Mouse (Mus musculus) midbrain, embryonic 11.5 days (tissue): ENCODE results near the gene Egfr. TPM values are rescaled to one million over a fixed set of nuclear protein-coding genes. Genes with fewer than 3 reads are reported as not detected.

ENCODE experiments used
- ATAC-seq: fragments of 200-750 bp; cut with Nextera tagmentation; 2 replicates; pipeline ENCODE4 v1.8.0; 2017; ENCODE audit warnings: moderate TSS enrichment, moderate library complexity; ENCODE audit not compliant: low FRiP score
- DNase-seq: peaks from one replicate; pipeline ENCODE4 v3.0.0; 2015; ENCODE audit warnings: low spot score; ENCODE audit errors: missing footprints
- H3K27ac ChIP-seq: fragments of 300-500 bp; sonication (generic); 2 replicates; pipeline ENCODE4 v1.5.1; 2014; ENCODE audit warnings: low read depth, low read length
- H3K27me3 ChIP-seq: fragments of 300-500 bp; sonication (generic); 2 replicates; pipeline ENCODE4 v1.6.1; 2014; ENCODE audit warnings: mild to moderate bottlenecking, low read length, moderate library complexity, mixed read lengths; ENCODE audit not compliant: control insufficient read depth, insufficient read depth
- H3K36me3 ChIP-seq: fragments of 300-500 bp; sonication (generic); 2 replicates; pipeline ENCODE4 v1.6.1; 2014; ENCODE audit warnings: mild to moderate bottlenecking, low read length, moderate library complexity, mixed read lengths; ENCODE audit not compliant: control insufficient read depth, insufficient read depth
- H3K4me1 ChIP-seq: fragments of 300-500 bp; sonication (generic); 2 replicates; pipeline ENCODE4 v1.6.1; 2014; ENCODE audit warnings: low read length; ENCODE audit not compliant: control insufficient read depth, insufficient read depth
- H3K4me2 ChIP-seq: fragments of 300-500 bp; sonication (generic); 2 replicates; pipeline ENCODE4 v1.6.1; 2014; ENCODE audit warnings: mild to moderate bottlenecking, moderate library complexity
- H3K4me3 ChIP-seq: fragments of 300-500 bp; sonication (generic); 2 replicates; pipeline ENCODE4 v1.5.1; 2014; ENCODE audit warnings: low read depth, low read length
- H3K9ac ChIP-seq: fragments of 300-500 bp; sonication (generic); 2 replicates; pipeline ENCODE4 v1.6.1; 2014; ENCODE audit warnings: low read length
- H3K9me3 ChIP-seq: fragments of 300-500 bp; sonication (generic); 2 replicates; pipeline ENCODE4 v1.6.1; 2016; ENCODE audit warnings: low read length; ENCODE audit not compliant: control insufficient read depth
- WGBS: fragments of 180-500 bp; shearing (Covaris S2); extraction: QIAGEN DNeasy Blood & Tissue Kit; methylation state at CpG from one replicate; pipeline ENCODE4 v1.1.7; 2014; 5-methylcytosine and 5-hydroxymethylcytosine counted together
- polyA plus RNA-seq: library from polyadenylated mRNA; unstranded; fragments of >200 nt; fragmentation: Nextera tagmentation; extraction: Ambion mirVana; gene quantifications from 2 replicates; pipeline ENCODE4 v1.2.1, GENCODE M21; 2014

The Egfr gene
- polyA plus RNA-seq, 1 experiment from 2014 or later = 4.5 TPM

DNA sequence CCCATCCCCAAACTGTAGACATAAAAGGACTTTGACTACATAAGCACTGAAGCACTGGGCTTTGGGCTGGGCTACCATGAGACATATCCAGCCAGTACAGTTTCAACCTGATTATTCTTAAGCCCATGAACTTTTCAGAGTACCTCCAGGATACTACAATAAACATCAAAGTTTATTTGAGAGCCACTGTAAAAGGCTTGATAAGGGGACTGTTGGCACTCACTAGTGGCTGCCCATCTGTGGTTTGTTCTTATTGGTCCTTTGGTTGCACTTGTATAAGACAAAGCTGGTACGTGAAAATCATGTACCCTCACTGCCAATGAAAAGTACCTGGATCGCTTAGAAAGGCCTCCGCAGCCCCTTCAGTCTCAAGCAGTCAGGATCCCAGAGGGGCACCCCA lies 162.8 kb downstream of the Egfr start:
- Histone ChIP-seq H3K9ac (no peak overlapping the region), H3K4me3 (no peak overlapping the region), H3K4me1 (no peaks in the 10 kb centered on the region), H3K9me3 (no peaks in the 10 kb centered on the region), H3K27me3 (no peaks in the 10 kb centered on the region), H3K27ac (no peak overlapping the region), H3K36me3 (no peaks in the 10 kb centered on the region), H3K4me2 (no peak overlapping the region)
- WGBS = 71% methylated on average over 3 of the region's 3 CpGs
- DNase-seq (no peak), ATAC-seq (no peak)

DNA sequence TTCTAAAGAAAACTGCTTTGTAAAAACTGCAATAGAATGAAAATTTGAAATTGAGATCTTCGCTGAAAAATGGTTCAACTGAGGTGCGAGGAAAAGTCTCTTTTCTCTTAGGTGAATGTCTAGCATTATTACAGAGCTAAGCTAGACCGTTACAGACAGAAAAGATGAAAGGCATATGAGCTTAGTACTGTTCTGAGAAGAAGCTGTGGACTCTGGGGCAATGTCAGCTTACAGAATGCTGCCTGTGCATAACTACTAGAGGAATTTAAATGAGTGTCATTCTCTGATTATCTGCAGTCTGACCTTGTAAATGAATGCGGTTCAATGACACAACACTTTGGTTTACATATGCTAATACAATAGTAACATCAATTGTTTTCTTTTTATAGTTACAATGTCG lies 163.8 kb downstream of the Egfr start:
- H3K4me2 ChIP-seq = no peak overlapping the region
- no peaks in the 10 kb centered on the region for H3K9me3 ChIP-seq
- DNase-seq (no peak), ATAC-seq (no peak)
- H3K9ac ChIP-seq = no peak overlapping the region
- no peak overlapping the region for H3K27ac ChIP-seq
- no peaks in the 10 kb centered on the region for H3K36me3 ChIP-seq
- 77% methylated on average over 5 of the region's 5 CpGs for WGBS
- no peak overlapping the region for H3K4me3 ChIP-seq
- no peaks in the 10 kb centered on the region for H3K4me1 ChIP-seq
- no peaks in the 10 kb centered on the region for H3K27me3 ChIP-seq

DNA sequence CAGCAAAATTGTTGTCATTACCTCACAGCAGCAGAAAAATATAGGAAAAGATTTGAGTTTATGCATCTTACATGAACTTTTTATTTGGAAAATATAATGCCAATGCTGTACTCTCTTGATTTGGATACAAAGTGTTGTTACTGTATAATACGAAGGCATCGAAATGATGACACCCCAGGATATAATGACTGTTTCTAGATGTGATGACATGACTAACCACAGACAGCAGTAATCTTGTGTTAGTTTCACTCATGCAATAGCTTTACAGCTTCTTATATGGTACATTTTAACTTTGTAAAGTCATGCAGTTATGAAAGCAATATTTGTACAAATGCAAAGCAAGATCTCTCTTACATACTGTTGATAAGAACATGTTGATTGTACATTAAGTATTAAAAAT lies 165.5 kb downstream of the Egfr start:
- H3K4me1 ChIP-seq = no peaks in the 10 kb centered on the region
- H3K27ac ChIP-seq = no peak overlapping the region
- WGBS = 95% methylated on average over 2 of the region's 2 CpGs

DNA sequence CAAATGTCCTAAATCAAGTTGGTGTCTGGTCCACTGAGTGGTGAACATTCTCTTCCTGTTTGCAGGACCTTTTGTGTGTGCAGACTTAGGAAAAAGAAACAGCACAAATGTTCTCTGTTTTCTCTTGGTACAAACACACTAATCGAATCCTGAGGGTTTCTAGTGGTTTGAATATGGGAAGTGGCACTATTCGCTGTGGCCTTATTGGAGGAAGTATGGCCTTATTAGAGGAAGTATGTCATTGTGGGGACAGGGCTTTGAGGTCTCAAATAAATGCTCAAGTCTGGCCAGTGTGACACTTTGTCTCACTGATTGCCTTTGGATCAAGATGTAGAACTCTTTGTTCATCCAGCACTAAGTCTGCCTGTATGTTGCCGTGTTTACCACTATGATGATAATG lies 180.2 kb downstream of the Egfr start:
- Histone ChIP-seq H3K27me3 (no peaks in the 10 kb centered on the region), H3K9me3 (no peaks in the 10 kb centered on the region), H3K4me3 (no peak overlapping the region), H3K27ac (no peak overlapping the region), H3K4me1 (no peaks in the 10 kb centered on the region), H3K4me2 (no peak overlapping the region), H3K36me3 (no peaks in the 10 kb centered on the region), H3K9ac (no peak overlapping the region)
- WGBS = 93% methylated on average over 3 of the region's 3 CpGs
- ATAC-seq = no peak
- DNase-seq = no peak

More for the DNA sequence above, 165.5 kb downstream of the Egfr start:
- Histone ChIP-seq H3K9me3 (no peaks in the 10 kb centered on the region), H3K4me3 (no peak overlapping the region), H3K27me3 (no peaks in the 10 kb centered on the region), H3K9ac (no peak overlapping the region), H3K36me3 (no peaks in the 10 kb centered on the region), H3K4me2 (no peak overlapping the region)
- ATAC-seq (no peak), DNase-seq (no peak)

DNA sequence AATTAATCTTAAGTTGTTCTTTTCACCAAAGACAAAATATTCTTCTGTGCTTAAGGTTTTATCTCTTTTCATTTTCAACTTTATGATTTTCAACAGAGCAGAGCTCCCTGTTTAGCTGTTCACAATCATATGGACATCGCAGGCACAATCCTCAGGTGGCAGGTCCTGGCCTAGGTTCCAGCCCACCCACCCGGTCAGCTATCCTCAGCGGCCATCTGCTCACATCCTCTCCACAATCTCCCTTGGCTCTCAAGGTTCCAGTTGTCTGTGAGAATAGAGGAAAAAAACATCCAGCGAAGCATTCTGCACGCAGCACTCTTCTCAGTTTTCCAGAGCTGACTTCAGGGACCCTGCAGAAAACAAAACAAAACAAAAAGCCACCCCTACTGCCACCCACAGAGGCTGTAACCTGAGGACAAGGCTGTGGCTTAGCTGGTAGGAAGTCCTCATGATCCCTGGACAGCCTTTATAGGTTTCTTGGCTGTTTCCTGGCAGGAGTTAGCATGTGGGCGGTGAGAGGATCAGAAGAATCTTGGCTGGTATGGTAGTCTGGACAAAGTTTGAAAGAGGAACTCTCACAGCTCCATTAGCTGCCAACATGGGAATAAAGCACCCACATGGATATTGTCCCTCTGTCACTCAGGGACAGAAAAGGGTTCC lies 183.7 kb downstream of the Egfr start:
- Histone ChIP-seq H3K27ac (no peak overlapping the region), H3K36me3 (no peaks in the 10 kb centered on the region), H3K9ac (no peak overlapping the region), H3K4me3 (no peak overlapping the region), H3K9me3 (no peaks in the 10 kb centered on the region), H3K27me3 (no peaks in the 10 kb centered on the region), H3K4me1 (no peaks in the 10 kb centered on the region), H3K4me2 (no peak overlapping the region)
- DNase-seq = no peak
- no peak for ATAC-seq
- WGBS = 71% methylated on average over 6 of the region's 6 CpGs

DNA sequence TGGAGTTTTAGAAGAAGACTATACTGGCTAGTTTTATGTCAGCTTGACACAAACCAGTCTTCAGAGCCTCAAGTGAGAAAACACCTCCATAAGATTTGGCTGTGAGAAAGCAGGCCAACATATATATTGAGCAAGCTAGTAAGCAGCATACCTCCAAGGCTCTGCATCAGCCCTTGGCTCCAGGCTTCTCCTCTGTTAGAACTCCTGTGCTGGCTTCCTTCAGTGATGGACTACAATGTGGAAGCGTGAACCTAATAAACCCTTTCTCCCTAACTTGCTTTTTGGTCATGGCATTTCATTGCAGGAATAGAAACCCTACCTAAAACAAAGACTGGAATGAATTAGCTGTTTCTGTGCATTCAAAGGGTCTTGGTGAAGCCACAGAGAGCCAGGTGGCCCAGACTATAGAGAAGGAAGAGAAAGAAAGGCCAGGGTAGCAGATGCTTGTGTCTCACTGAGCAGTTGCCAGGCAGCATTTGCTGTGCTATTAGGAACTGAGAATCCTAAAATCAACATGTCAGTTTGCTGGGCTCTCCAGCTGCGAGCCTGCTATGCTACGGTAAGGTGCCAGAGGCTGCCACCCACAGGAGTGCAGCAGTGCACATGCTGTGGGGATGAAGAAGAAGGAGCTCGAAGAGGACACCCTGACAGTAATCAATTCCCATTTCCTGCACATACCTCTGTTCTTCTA lies 189.2 kb downstream of the Egfr start:
- ATAC-seq = peak; percentile 77
- no peak overlapping the region for H3K4me3 ChIP-seq
- no peak overlapping the region; the same call in 1 of the 2 replicates for H3K27ac ChIP-seq
- no peaks in the 10 kb centered on the region for H3K27me3 ChIP-seq
- peaks cover 6% of the 10 kb centered on the region for H3K4me1 ChIP-seq
- no peaks in the 10 kb centered on the region for H3K9me3 ChIP-seq
- no peak for DNase-seq
- no peak overlapping the region for H3K9ac ChIP-seq
- 40% methylated on average over 4 of the region's 4 CpGs for WGBS
- no peak overlapping the region for H3K4me2 ChIP-seq
- no peaks in the 10 kb centered on the region for H3K36me3 ChIP-seq

DNA sequence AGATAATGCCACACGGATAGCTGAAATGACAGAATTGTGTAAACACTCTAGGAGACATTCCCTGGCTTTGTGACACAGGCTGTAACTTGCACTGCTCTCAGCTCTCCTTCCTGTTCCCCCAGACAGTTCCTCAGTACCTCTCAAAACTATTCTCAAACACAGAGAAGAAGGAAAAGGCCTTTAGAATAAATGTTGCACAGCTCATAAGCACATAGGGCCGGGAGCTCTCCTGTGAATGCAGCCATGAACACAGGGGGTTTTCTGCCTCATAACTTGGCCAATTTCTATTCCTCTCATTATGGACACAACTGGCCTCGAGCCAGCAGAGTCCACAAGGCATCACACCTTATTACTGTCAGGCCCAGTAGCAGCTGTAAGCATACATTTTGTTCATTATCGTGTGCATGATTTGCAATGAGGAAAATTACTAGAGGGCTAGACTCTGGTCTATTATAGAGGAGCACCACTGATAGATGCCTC lies 190.0 kb downstream of the Egfr start:
- Histone ChIP-seq H3K4me2 (no peak overlapping the region), H3K4me3 (no peak overlapping the region), H3K9me3 (no peaks in the 10 kb centered on the region), H3K27me3 (no peaks in the 10 kb centered on the region), H3K36me3 (no peaks in the 10 kb centered on the region), H3K4me1 (peaks cover 6% of the 10 kb centered on the region), H3K27ac (no peak overlapping the region), H3K9ac (no peak overlapping the region)
- WGBS = 73% methylated on average over 4 of the region's 4 CpGs
- ATAC-seq (no peak), DNase-seq (no peak)

DNA sequence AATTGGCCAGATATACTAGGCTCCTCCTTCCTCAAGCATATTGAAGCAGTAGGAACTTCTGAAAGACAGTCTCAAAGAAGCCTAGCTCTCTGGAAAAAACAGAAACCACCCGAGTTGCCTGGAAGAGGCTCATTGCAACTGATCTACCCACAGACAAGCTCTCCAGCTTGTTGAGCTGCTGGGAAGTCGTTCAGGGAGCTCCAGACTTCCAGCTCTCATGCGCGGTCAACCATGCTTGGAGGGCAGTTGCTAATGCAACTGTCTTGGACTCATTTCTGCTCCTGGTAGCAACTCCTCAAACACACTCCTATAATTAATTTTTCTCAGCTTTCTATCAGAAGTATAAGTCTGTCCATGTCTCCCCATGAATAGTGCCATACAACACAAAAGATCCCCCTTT lies 191.0 kb downstream of the Egfr start:
- Histone ChIP-seq H3K4me1 (peaks cover 6% of the 10 kb centered on the region), H3K36me3 (no peaks in the 10 kb centered on the region), H3K27ac (no peak overlapping the region), H3K9ac (no peak overlapping the region), H3K4me2 (no peak overlapping the region), H3K9me3 (no peaks in the 10 kb centered on the region), H3K4me3 (no peak overlapping the region), H3K27me3 (no peaks in the 10 kb centered on the region)
- WGBS = 87% methylated on average over 4 of the region's 4 CpGs
- DNase-seq (no peak), ATAC-seq (no peak)

DNA sequence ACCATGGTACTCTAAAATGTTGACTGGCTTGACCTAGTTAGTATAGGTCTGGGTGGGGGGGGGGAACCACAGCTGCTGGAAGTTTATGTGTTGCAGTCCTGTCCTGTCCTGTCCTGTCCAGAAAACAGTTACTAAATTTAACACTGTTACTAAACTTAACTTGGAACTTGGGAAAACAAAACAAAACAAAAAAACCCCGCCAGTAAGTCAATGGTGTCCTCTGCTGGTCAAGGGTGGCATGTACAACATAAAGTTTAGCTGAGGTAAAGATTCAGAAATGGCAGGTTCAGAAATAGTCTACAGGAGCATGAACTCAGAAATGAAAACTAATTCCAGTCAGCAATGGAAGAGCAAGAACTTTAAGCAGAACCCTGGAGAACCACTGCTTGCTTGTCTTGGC lies 196.8 kb downstream of the Egfr start:
- no peak overlapping the region for H3K4me2 ChIP-seq
- DNase-seq (peak; percentile 86), ATAC-seq (no peak)
- no peak overlapping the region for H3K4me3 ChIP-seq
- 38% methylated on average over 1 of the region's 1 CpGs for whole genome bisulfite sequencing
- no peak overlapping the region for H3K9ac ChIP-seq
- no peaks in the 10 kb centered on the region for H3K36me3 ChIP-seq
- no peaks in the 10 kb centered on the region for H3K27me3 ChIP-seq
- H3K9me3 ChIP-seq = no peaks in the 10 kb centered on the region
- H3K4me1 ChIP-seq = 0 out of 2 replicates have a peak, but pooled peaks cover 5% of the 10 kb centered on the region
- no peak overlapping the region for H3K27ac ChIP-seq
